Mouse (Mus musculus) urinary bladder, postnatal 36 days (tissue): ENCODE measurements around the gene Nf1.

Experiments used
- DNase-seq, 2 experiments: peaks; one replicate each; pipeline ENCODE4 v3.0.0; 2022; ENCODE audit warnings: low spot score in 2 of 2, mixed read lengths in 1 of 2

The Nf1 gene

DNA sequence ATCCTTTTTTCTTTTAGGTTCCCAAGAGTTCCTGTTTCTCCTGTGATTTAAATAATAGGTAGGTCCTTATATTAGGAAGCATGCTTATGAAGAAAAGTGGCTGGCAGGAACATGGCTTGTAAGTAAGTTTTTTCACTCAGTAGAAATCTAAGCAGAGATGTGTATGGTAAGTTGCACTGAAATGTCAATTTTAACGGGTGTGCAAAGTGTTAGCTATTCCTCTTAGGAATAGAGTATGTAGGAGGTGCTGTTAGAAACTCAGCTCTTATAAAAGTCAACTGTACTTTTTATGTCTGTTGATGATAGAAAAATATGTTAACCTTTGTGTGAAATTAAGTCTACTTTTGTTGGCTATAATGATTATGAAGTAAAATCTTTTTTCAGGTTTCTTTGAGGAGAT lies 128.6 kb downstream of the Nf1 start:
- DNase-seq, result no peak

DNA sequence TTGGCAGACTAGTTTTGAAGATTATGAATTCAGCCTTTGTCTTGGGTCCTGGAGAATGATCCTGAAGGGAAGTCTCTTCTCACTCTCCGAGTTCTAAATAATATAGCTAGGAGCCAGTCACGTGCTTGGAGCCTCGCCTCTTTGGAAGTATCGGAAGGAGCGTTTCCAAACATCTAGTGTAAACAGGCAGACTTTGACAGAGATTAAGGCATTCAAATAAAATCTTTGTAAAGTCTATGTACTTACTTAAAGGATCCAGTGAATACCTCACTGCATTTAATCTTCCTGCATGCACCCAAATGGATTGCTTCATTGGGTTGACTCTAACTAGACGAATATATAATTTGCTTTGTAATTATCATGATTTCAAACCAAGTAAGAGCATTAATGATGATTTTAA lies 143.9 kb downstream of the Nf1 start:
- DNase-seq, result no peak

DNA sequence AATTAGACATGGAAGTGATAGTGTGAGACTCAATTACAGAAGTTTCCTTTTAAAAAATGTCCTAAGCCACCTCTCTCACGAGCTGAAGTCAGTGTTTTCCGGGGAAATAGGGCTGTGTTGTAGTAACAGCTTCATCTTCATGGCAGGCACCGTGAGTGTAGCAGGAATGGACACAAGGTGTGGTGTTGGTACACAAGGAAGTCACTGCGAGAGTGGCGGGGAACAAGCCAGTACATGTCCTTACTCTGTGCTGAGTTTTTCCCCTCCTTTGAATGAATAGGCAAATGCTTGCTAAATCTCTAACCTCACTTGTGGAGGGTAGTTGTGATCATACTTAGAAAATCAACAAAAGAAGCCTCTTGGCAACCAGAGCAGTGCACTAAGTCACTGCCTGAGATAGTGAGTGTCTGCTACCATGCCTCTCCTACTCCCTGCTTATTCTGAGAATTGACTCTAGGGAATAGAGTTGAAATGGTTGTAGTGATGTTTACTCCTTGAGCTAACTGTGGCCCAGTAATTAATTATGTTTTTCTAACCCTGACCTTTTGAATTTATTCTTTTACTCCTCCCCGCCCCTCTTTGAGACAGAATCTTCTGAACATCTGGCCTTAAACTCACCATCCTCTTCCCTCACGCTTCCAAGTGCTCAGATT lies 144.5 kb downstream of the Nf1 start:
- DNase-seq, result peak; percentile 30 to 38

DNA sequence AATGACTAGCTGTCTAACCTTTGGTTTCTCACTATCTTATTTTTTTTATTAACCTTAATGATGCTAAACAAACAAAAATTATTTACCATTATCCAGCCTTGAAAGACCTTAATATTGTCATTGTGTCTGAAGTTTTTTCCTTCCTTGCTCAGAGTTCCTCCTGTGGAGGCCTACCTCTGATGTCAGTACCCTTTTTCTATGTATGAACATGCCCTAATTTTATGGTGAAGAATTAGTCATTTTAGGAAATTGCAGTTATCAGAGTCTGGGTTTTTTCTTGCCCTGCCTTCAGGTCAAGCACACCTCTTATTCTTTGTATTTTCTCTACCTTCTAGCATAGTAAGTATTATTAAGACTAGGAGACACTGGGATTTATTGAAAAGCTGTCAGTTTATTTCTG lies 145.2 kb downstream of the Nf1 start:
- DNase-seq, result no peak

DNA sequence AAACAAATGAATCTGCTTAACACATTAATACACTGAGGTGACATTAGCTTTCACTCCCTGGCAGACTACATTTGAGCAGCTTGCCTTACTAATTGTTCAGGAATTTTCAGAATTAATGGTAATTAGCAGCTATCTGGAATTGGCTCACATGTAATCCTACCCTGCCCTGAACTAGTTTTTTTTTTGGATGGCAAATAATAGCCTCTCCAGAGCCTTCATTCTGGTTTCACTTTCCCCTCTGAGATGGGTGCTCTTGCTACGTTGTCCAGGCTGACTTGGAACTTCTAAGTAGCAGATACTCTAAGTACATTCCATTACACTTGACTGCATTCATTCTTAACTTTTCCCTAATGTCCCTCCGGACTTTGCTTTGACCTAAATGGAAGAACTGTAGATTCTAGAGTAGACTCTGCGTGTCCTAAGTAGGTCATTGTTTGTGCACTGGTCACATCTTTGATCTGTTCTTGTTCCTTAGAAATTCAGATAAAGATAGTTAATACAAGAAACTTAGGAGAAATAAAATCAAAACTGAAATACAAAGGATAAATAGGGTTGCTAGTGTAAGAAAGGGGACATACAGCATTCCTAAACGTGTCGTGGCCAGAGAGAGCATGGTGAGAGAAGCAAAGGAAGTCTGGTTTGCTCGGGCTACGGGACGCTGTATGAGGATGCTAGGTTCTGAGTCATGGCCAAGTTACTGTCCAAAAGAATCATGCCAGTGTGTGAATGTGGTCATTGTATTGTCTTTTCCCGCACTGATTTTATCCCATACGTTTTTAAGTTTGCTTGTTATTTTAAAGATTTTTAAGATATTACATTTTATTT lies 155.7 kb downstream of the Nf1 start:
- no peak for DNase-seq

DNA sequence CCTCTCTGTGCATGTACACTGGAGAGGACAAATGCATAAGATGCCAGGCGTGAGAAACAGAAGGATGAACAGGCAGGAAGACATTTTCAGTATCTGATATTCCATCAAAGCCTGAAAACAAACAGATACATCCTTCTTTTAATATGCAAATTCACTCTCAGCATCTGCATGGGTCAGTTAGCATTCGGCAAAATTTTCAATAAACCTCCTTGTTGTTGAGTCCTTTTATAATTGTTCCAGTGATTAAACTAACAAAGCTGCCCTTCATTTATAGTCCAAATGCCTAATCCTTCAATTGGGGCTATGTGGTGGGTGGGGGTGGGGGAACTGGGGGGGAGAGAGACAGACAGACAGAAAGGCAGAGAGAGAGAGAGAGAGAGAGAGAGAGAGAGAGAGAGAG lies 163.4 kb downstream of the Nf1 start:
- no peak for DNase-seq

DNA sequence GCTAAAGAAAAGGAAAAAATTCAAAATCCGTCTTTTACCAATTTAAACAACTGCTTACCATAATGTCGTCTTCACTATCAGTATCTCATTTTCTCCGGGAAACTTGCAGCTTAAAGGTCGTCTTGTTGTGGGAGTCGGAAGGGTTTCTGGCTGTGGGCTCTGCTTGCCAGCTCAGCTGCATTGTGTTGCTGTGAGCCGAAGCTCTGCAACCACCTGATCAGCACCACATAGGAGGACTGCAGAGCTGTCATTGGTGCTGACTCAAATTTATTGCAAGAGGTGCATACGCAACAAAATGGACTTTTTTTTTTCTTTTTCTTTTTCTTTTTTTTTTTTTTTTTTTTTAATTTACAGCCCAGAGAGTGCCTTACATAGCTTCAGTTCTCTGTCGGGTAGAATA lies 164.4 kb downstream of the Nf1 start, which contains the start of gene Omg:
Omg (minus strand) TSS at position 240 of the 400 bp plus-strand sequence.
- no peak for DNase-seq

DNA sequence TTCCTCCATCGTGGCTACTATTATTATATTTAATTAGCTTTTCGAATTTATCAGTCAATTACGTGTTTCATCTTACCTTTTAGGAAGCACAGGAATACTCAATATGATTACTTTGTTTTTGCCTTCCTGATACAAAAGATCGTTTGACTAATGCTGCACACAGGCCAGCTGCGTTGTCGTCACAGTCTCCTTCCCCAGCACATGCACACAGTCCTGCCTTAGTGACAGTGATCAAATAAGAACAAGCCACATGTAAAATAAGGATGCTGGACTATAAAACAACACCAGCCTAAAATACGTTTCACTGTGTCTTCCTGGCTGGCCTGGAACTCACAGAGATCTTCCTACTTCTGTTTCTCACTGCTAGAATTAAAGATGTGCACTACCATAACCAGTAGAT lies 165.0 kb downstream of the Nf1 start:
- no peak for DNase-seq

DNA sequence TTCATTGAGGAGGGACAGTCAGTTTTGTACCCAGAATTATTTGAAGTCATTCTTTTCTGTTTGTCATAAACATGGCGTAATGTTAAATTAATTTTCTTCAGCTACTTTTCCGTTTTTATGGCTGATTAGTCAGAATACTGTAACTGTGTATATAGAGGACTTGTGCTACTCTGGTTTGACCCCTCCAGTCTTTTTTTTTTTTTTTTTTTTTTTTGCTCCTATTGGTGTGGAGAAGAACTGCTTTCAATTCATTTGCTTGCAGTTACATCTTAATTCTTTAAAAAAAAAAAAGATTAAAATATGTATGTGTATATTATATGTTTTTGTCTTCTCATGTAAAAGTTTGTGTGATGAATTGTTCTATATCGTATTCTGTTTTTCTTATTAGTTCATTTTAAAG lies 172.5 kb downstream of the Nf1 start:
- DNase-seq, result no peak

DNA sequence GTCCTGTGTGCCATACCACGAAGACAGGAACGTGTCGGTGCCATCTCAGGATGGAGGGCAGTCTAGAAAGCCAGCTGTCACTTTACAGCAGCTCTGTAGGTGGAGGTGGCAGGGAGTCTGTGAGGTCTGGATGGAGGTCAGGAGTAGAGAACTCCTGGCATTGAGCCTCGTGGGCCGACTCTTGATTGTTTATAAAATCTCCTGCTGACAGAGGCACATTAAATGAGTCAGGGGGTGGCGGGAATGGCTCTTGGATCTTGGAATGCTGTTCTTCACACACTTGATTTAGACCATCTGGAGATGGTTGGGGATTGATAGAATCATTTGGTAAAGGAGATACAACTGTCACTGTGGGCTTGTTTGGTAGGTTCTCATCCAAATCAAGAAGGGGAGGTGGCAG lies 175.8 kb downstream of the Nf1 start:
- no peak for DNase-seq

DNA sequence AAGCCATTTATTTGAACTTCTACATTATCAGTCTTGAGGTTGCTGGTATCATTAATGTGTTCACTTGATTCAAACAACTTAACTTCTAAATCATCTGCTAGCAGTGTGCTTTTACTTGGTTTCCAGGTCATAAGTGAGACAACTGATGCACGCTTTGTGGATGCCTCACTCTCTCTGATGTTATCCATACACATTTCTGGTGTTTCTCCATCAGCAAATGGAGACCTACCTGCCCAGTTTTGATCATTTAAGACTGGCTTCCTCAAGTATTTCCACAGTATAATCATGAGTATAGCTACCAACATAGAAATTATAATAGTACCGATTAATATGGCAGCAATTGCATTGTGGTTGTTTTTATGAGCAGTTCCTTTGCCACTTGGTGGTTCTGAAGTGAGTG lies 176.3 kb downstream of the Nf1 start:
- DNase-seq, result no peak

DNA sequence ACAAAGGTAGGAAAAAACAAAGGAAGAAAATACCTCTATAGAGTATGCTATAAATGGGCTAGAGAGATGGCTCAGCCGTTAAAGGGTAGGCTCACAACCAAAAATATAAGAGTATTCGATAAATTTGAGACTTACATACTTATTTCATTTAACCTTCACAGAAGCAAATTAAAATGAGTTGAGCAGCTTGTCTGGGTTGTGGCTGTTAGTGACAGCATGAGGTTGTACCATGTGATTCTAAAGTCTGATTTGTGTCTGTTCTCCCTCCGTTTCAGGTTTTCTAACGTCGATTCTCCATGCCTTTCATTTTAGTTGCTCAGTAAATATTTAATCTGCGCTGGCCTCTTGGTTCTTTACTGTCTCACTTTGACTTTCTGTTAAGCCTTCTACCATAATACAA lies 179.8 kb downstream of the Nf1 start:
- DNase-seq, result no peak

DNA sequence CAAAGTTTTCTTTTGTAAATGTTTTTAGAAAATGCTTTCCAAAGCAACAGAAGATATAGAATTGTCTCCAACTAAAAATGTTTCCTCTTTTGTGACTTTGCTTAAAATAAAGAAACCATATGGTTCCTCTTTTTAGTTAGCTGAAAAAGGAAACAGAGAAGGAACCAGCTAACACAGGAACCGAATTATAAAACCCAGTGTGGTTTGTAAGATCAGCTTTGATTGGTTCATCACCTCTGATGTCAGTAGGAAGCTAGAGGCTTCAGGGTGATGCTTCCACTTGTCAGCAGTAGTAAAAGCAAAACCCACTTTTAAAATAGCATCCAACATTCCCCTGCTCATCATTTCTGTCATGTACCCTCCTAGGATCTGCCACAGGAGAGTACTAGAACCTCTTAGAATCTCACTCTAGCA lies 180.4 kb downstream of the Nf1 start:
- no peak for DNase-seq

DNA sequence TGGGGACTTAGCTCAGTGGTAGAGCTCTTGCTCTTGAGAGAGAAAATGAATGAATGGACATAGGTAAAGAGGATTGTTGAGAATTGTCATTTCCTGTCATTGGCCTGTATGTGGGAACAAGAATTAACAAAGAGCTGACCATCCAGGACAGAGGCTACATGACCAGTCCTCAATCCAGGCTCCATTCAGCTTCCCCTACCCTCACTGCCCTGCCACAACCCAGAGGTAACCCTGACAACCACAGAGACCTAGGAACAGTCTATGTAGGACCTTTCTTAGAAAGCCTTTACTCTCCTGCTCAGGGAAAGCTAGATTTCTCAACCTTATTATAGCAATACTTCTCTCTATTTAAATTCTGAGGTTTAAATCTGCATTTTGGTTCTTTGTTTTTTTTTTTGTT lies 181.3 kb downstream of the Nf1 start:
- no peak for DNase-seq

DNA sequence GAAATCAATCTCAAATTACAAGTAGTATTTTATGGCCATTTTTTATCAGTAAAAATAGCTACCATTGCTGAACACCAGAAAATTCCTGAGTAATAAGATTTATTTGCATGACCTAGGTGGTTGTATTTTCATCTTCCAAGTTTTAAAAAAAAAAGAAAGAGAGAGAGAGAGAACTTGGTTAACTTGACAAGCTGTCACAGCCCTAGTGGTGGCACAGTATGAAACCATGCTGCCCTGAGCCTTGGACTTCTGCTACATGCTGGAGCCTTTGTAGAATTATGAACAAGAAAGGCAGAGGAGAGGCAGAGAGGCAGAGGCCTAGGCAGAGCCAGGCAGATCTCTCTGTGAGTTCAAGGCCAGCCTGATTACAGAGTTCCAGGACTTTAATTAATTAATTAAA lies 182.4 kb downstream of the Nf1 start:
- DNase-seq, result no peak

DNA sequence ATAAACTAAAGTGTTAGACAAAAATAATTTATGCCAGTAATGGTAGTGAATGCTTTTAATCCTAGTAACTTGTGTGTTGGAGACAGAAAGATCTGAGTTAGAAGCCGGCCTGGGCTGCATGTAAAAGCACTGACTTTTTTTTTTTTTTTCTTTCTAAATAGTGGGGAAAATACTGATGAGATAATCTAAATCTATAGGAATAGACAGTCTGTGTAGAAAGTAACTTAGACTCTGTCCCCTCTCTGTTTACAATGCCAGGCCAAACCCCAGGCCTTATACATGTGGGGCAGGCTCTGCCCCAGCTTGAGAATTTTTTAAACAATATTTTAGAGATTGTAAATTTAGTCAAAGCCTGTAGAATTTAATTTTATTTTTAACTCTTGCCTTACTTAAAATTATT lies 183.5 kb downstream of the Nf1 start:
- no peak for DNase-seq

DNA sequence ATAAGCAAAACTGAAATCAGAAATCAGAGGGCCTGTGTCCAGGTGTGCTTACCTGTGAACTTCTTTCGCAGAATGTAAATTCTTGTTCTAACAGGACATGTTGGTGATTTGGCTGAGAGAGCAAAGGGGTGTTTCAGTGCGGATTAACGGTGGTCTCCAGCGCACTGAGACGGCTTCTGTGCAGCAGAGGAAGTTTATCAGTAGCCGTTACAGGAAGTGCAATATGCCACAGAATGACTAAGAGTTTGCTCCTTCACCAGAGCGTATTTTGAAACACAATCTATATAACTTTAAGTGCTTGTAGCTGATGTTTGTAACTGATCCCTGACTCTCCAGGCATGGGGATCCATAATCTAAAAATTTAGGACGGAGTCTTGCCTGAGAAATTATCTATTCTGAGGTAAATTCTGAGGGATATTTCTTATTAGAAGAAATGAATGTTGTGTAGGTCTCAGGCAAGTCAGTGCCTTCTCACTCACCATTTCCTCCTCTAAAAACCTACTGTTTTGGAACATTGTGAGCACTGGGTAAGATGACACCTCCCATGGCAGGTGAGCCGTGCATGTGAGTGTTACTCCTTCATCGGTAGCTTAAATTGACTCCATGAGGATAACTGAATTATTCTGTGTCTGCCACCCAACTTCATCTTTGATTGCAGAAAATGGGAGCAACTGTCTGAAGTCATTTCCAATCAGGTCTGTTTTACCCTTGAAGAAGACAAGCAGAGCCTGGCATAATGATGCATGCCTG lies 184.2 kb downstream of the Nf1 start, which contains the start of gene Evi2b:
Evi2b (minus strand) TSS at position 203 of the 750 bp plus-strand sequence.
- no peak for DNase-seq

DNA sequence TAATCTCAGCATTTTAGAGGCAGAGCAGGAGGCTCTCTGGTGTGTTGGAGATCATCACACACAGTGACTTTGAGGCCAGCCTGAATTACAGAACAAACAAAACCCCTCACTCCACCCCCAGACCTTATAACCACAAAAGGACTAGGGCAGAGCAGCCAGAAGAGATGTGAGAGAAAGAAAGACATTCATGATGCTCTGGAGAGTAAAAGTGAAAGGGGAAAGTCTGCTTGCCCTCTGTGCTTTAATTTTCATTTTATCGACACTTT lies 184.8 kb downstream of the Nf1 start:
- DNase-seq, result no peak

DNA sequence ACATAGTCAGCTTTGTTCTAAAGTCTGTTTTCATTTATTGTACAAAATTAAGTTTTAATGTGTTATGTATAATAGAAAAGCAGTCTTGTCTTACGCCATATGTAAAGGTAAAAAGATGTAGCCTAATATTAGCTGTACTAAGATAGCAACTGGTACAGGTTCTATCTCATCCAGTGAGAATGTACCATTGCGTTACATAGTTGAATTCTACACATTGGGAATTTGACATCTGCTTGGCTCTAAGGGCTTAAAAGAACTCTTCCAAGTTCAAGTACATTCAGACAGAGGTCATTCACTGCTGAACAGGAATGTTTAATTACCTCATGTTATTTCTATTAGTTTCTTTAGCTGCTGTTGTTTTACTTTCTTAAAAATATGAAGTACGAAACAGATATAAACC lies 187.1 kb downstream of the Nf1 start:
- no peak for DNase-seq

DNA sequence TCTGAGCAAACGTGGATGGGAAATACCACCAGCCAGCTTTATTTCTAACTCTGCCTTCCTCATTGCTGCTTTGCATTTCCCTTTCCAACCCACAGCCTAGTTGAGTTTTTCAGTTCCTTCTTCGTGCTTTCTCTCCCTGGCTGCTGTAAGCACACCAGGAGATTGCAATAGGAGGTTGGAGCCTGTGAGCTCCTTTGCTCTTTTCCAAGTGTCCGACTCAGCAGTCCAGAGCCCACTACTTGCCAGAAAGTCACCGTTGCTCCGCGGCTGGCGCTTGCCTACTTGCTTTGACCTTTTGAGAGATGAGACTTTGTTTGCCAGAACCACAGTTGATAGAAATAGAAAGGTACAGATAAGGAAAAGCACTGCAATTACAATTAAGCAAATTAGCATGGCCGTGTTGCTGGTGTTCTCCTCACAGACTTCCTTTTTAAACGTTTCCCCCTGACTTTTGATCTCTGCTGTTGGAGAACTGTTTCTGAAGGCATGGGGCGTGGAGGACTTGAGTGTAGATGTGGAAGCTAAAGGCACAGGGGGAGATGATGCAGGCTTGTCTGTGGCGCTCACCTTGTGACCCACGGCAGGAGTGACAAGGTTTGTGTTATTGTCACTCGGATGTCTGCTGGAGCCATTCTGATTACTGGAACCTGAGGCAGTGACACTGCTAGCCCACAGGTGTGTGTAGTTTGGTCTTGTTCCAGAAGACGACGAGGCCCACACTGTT lies 187.7 kb downstream of the Nf1 start:
- no peak for DNase-seq

DNA sequence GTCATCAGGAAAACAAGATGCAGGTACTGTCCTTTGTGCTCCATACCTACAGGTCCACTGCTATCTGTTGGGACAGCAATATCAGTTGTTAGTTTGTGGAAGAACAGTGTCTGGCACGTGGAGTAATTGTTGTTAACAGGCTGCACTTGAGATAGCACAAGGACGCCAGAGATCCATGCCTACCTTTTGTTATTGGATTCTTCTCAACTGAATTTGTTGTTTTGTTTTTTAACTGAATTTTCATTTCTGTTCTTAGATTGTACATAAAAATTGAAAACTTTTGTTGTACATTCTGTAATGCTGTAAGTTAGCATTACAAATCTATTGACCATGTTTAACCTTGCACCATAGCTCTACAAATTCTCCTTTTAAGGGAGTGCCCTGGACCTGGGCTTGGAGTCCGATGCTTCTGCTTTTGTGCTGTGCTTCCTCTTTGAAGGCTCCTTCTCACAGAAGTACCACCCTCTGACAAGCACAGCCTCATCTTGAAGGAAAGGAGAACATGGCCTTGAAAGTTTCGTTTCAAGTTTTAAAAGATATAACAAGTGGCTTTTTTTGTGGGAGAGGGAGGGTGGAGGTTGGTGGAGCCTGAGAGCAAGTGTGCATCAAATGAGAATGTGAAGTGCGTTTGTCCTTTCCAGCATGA lies 188.4 kb downstream of the Nf1 start:
- DNase-seq, result no peak

DNA sequence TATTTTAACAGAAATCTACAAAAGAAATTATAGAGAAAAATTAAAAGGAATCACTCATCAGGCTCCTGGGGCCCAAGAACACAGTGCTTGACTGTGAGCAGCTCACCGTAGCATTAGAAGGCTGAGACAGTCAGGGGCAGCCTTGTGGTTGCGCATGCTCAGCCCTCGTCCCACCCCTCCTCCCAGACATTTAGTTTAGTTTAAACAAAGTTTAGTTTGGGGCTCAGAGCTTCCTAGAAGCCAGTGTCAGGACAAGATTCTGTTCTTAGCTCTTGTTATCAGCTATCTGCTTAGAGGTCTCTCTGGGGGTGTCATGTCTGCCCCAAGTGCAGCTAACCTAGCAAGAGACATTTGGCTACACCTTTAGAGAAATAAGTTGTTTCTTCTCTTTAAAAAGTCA lies 189.1 kb downstream of the Nf1 start:
- DNase-seq, result no peak
